Mouse (Mus musculus) hindbrain, embryonic 16.5 days (tissue): ENCODE data around the gene Slc7a8. TPM values are rescaled to one million over a fixed set of nuclear protein-coding genes. Genes with fewer than 3 reads are reported as not detected.
A peak's percentile ranks its signal among the peaks of the same experiment; 100 is the strongest.

ENCODE experiments used
- ATAC-seq: fragments of 200-750 bp; cut with Nextera tagmentation; 2 replicates; pipeline ENCODE4 v1.8.0; 2017; ENCODE audit warnings: moderate TSS enrichment, moderate library complexity
- H3K27ac ChIP-seq: fragments of 300-500 bp; sonication (generic); 2 replicates; pipeline ENCODE4 v1.5.1; 2014; ENCODE audit warnings: low read depth, mild to moderate bottlenecking, control low read depth, low read length, moderate library complexity
- H3K27me3 ChIP-seq: fragments of 300-500 bp; sonication (generic); replicated peaks from 2 replicates; pipeline ENCODE4 v1.6.1; 2014; ENCODE audit warnings: low read length; ENCODE audit not compliant: control insufficient read depth, insufficient read depth
- H3K36me3 ChIP-seq: fragments of 300-500 bp; sonication (generic); 2 replicates; pipeline ENCODE4 v1.6.1; 2014; ENCODE audit warnings: mild to moderate bottlenecking, low read length, moderate library complexity, mixed read lengths; ENCODE audit not compliant: control insufficient read depth, insufficient read depth
- H3K4me1 ChIP-seq: fragments of 300-500 bp; sonication (generic); 2 replicates; pipeline ENCODE4 v1.6.1; 2014; ENCODE audit warnings: low read depth, low read length; ENCODE audit not compliant: control insufficient read depth, insufficient read depth
- H3K4me2 ChIP-seq: fragments of 300-500 bp; sonication (generic); 2 replicates; pipeline ENCODE4 v1.6.1; 2014; ENCODE audit warnings: mild to moderate bottlenecking, low read length, control low read depth, moderate library complexity
- H3K4me3 ChIP-seq: fragments of 300-500 bp; sonication (generic); 2 replicates; pipeline ENCODE4 v1.5.1; 2014; ENCODE audit warnings: mild to moderate bottlenecking, low read length, control low read depth, moderate library complexity
- H3K9ac ChIP-seq: fragments of 300-500 bp; sonication (generic); 2 replicates; pipeline ENCODE4 v1.6.1; 2014; ENCODE audit warnings: low read depth, mild to moderate bottlenecking, control low read depth, low read length, moderate library complexity
- H3K9me3 ChIP-seq: fragments of 300-500 bp; sonication (generic); 2 replicates; pipeline ENCODE4 v1.6.1; 2014; ENCODE audit warnings: mild to moderate bottlenecking, low read length, moderate library complexity; ENCODE audit not compliant: control insufficient read depth
- WGBS: fragments of 180-500 bp; shearing (Covaris S2); extraction: QIAGEN DNeasy Blood & Tissue Kit; methylation state at CpG from one replicate; pipeline ENCODE4 v1.1.7; 2014; 5-methylcytosine and 5-hydroxymethylcytosine counted together
- polyA plus RNA-seq: library from polyadenylated mRNA; unstranded; fragments of >200 nt; fragmentation: Nextera tagmentation; extraction: Ambion mirVana; gene quantifications from 2 replicates; pipeline ENCODE4 v1.2.1, GENCODE M21; 2015

Gene Slc7a8
- polyA plus RNA-seq, 1 experiment from 2014 or later, result 8.6 TPM

GRCm38 (mm10) chr14:54749238-54749637, 32.5 kb downstream of the Slc7a8 start:
- no peak overlapping the region for H3K4me2 ChIP-seq
- H3K4me1 ChIP-seq, result peaks cover 3% of the 10 kb centered on the region; the same call in 1 of the 2 replicates
- 71% methylated on average over 4 of the region's 4 CpGs for WGBS
- no peaks in the 10 kb centered on the region for H3K27me3 ChIP-seq
- no peaks in the 10 kb centered on the region for H3K9me3 ChIP-seq
- H3K27ac ChIP-seq, result no peak overlapping the region
- H3K4me3 ChIP-seq, result no peak overlapping the region
- H3K36me3 ChIP-seq, result no peaks in the 10 kb centered on the region
- ATAC-seq, result no peak
- H3K9ac ChIP-seq, result no peak overlapping the region

GRCm38 (mm10) chr14:54747942-54748917, 33.5 kb downstream of the Slc7a8 start:
- ATAC-seq, result no peak
- Histone ChIP-seq H3K9ac (no peak overlapping the region), H3K27me3 (no peaks in the 10 kb centered on the region), H3K27ac (no peak overlapping the region), H3K36me3 (no peaks in the 10 kb centered on the region), H3K4me3 (no peak overlapping the region), H3K9me3 (no peaks in the 10 kb centered on the region), H3K4me1 (no peaks in the 10 kb centered on the region), H3K4me2 (no peak overlapping the region)
- WGBS, result 83% methylated on average over 16 of the region's 16 CpGs

GRCm38 (mm10) chr14:54746038-54746437, 35.7 kb downstream of the Slc7a8 start:
- Histone ChIP-seq H3K27ac (no peak overlapping the region), H3K4me1 (no peaks in the 10 kb centered on the region), H3K36me3 (no peaks in the 10 kb centered on the region), H3K9me3 (no peaks in the 10 kb centered on the region), H3K9ac (no peak overlapping the region), H3K4me2 (no peak overlapping the region), H3K4me3 (no peak overlapping the region), H3K27me3 (no peaks in the 10 kb centered on the region)
- ATAC-seq, result no peak
- 94% methylated on average over 9 of the region's 9 CpGs for WGBS

- no peak overlapping the region for H3K9ac ChIP-seq
- no peaks in the 10 kb centered on the region for H3K9me3 ChIP-seq
- no peaks in the 10 kb centered on the region for H3K4me1 ChIP-seq
- no peaks in the 10 kb centered on the region for H3K27me3 ChIP-seq
- H3K4me3 ChIP-seq, result no peak overlapping the region
- no peak for ATAC-seq
- no peaks in the 10 kb centered on the region for H3K36me3 ChIP-seq
- H3K4me2 ChIP-seq, result no peak overlapping the region
- WGBS, result 75% methylated on average over 8 of the region's 8 CpGs
- no peak overlapping the region for H3K27ac ChIP-seq
These were observed 37.3 kb downstream of the Slc7a8 start for GRCm38 (mm10) chr14:54744473-54744872.

- H3K27me3 ChIP-seq, result no peaks in the 10 kb centered on the region
- H3K36me3 ChIP-seq, result no peaks in the 10 kb centered on the region
- H3K4me1 ChIP-seq, result no peaks in the 10 kb centered on the region
- no peak overlapping the region for H3K4me3 ChIP-seq
- H3K27ac ChIP-seq, result no peak overlapping the region
- H3K4me2 ChIP-seq, result no peak overlapping the region
- H3K9me3 ChIP-seq, result no peaks in the 10 kb centered on the region
- ATAC-seq, result no peak
- WGBS, result 81% methylated on average over 2 of the region's 2 CpGs
- H3K9ac ChIP-seq, result no peak overlapping the region
These were observed 39.4 kb downstream of the Slc7a8 start for GRCm38 (mm10) chr14:54742375-54742774.

- H3K4me3 ChIP-seq, result no peak overlapping the region
- WGBS, result 90% methylated on average over 6 of the region's 6 CpGs
These were observed 40.0 kb downstream of the Slc7a8 start for GRCm38 (mm10) chr14:54741721-54742120.

GRCm38 (mm10) chr14:54737634-54738033, 44.1 kb downstream of the Slc7a8 start:
- 59% methylated on average over 9 of the region's 10 CpGs for WGBS
- H3K4me1 ChIP-seq, result peaks cover 7% of the 10 kb centered on the region
- no peaks in the 10 kb centered on the region for H3K9me3 ChIP-seq
- H3K4me2 ChIP-seq, result no peak overlapping the region
- no peak overlapping the region for H3K4me3 ChIP-seq
- peak overlapping the region; percentile 57; the same call in 1 of the 2 replicates for H3K27ac ChIP-seq
- H3K27me3 ChIP-seq, result no peaks in the 10 kb centered on the region
- no peak for ATAC-seq
- no peaks in the 10 kb centered on the region for H3K36me3 ChIP-seq
- no peak overlapping the region for H3K9ac ChIP-seq

More at GRCm38 (mm10) chr14:54741721-54742120, 40.0 kb downstream of the Slc7a8 start:
- Histone ChIP-seq H3K4me2 (no peak overlapping the region), H3K9ac (no peak overlapping the region), H3K36me3 (no peaks in the 10 kb centered on the region), H3K27me3 (no peaks in the 10 kb centered on the region), H3K9me3 (no peaks in the 10 kb centered on the region), H3K4me1 (peaks cover 5% of the 10 kb centered on the region), H3K27ac (no peak overlapping the region)
- no peak for ATAC-seq

GRCm38 (mm10) chr14:54736555-54737552, 44.9 kb downstream of the Slc7a8 start:
- Histone ChIP-seq H3K4me1 (peaks cover 7% of the 10 kb centered on the region), H3K4me2 (no peak overlapping the region), H3K27ac (peak overlapping the region; percentile 57), H3K9ac (no peak overlapping the region), H3K36me3 (no peaks in the 10 kb centered on the region), H3K9me3 (no peaks in the 10 kb centered on the region), H3K4me3 (no peak overlapping the region), H3K27me3 (no peaks in the 10 kb centered on the region)
- 51% methylated on average over 14 of the region's 14 CpGs for WGBS
- peak; percentile 77 for ATAC-seq
